Mouse (Mus musculus) spleen, postnatal 10 days (tissue): ENCODE data around the gene Spag9.

Experiments used
- DNase-seq, 2 experiments: peaks; one replicate each; pipeline ENCODE4 v3.0.0; 2021 to 2022; ENCODE audit warnings: low spot score in 2 of 2

The Spag9 gene

GRCm38 (mm10) chr11:93995720-93996305 lies at the start of gene Spag9:
Gene Spag9, plus strand, starts transcription at chr11:93996091.
- peak; percentile 89 to 96 for DNase-seq

- DNase-seq: no peak
These were observed 46.9 kb upstream of the Spag9 start for GRCm38 (mm10) chr11:93948887-93949567.

DNA sequence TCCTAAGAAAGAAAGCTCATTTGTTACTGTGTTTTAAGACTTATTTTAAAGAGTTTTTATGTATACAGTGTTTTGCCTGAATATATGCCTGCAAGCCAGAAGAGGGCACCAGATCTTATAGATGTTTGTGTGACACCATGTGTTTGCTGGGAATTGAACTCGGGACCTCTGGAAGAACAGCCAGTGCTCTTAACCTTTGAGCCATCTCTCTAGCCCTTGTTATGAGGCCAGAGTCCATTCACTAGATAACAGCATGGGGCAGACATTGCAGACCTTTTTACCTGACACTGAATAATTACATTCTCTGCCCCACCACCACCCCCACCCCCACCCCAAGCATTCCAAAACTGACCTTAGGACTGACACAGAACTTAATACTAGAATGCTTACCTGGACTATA lies 45.8 kb upstream of the Spag9 start:
- DNase-seq: no peak

DNA sequence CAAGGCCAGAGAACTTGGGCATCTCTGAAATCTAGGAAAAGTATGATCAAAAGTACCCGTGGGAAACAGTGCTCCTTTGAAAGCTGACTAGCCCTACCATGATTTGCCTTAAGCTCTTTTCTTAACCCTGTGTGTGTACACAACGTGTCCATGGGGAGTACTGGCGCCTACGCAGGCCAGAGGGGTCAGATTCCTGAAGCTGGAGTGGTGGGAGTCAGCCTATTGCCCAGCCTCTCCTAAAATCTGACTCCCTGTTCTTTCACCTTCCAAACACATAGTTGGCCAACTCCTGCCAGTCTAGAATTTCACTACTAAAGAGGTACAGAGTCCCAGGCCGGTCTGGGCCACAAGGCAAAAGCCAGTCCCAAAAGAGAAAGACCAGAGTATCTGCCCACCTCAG lies 43.5 kb upstream of the Spag9 start:
- no peak for DNase-seq

DNA sequence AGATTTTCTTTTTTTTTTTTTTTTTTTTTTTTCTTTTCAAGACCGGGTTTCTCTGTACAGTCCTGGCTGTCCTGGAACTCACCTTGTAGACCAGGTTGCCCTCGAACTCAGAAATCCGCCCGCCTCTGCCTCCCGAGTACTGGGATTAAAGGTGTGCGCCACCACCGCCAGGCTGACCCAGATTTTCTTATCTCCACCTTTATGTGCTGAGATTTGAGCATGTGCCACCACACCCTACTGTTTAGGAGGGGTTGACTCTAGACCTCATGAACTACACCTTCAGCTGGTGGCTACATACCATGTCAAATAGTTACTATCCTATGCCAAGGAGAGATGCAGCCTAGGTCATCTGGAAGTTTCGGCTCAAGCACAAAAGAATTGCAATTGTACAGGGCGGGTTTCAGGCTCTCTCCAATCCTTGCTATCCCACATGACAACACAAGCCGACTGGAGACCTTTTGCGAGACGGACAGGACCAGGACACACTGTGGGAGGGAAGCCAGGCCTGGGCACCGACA lies 41.1 kb upstream of the Spag9 start:
- no peak for DNase-seq

DNA sequence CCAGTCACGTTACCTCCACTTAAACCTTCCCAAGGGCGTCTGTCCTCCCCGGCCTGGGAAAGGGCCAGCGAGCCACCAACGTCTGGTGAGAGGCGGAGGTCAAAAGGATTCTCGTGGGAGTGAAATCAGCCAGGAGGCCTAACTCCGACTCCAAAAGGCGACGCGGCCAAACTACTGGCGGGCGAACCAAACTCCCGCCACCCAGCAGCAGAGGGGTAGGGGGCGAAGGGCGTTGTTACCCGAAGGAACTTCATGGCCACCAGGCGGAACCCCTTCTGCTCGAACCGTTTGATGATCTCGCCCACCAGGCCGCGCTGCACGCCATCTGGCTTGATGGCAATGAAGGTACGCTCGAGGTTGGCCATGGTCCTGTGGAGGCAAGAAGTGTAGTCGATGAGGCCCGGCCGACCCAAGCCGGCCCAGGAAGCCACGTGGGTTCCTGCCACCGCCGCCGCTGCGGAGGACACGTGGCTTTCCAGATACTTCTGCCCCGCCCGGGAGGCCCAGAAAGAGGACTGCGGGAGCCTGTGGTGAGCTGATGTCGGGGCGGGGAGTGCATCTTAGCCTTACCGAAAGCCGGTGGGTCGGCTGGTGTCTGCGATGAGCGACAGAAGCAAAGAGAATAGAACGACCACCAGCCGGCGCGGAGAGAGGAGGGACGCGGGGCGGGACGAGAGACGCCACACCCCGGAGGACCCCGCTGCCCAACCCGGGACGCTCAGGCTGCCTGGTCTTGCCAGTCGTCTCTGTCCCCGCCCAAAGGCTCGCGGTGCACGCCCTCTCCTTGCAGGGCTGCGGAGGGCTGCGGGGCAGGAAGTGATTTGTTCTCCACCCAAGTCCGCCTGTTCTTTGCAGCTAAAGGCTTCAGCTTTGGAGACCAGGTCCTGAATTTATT lies 40.4 kb upstream of the Spag9 start:
- peak; percentile 73 to 90 for DNase-seq

DNA sequence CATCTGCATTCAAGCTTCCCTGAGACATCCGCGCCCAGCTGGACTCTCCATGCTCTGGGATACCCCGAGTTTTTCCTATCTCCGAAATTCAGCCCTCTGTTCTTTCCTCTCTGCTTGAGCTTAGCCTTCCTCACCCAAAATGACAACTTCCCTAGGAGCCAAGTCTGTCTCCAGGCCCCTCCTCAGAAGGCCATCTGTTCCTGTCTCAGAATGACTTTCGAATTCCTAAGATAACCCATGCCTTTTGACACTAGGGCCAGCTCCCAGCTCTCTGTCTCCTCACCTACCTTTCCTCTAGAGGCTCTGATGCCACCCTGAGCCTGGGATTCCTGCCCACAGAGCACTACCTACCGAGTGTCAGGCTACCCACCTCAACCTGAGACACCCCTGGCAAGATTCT lies 39.7 kb upstream of the Spag9 start, which contains the start of gene Nme2:
TSS of gene Nme2 (minus strand) at position 101 of the 400 bp plus-strand sequence.
- no peak for DNase-seq

- DNase-seq: no peak
These were observed 38.8 kb upstream of the Spag9 start for GRCm38 (mm10) chr11:93957031-93957555.

DNA sequence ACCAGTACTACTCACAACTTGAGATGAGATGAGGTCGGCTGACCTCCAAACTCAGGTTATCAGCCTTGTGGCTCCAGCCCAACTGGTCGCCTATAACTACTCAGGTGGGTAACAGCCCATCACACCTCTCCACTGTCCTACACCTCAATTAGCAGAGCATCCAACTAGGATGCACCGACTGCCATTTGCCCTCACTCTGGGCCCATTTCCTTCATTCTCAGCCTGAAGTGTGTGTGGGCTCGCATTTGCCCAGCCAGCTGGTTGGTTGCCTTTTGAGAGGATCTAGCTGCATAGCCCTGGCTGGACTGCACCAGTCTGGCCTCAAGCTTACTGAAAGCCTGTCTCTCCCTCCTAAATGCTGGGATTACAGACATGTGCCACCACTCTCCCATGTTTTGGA lies 38.1 kb upstream of the Spag9 start:
- DNase-seq: no peak

DNA sequence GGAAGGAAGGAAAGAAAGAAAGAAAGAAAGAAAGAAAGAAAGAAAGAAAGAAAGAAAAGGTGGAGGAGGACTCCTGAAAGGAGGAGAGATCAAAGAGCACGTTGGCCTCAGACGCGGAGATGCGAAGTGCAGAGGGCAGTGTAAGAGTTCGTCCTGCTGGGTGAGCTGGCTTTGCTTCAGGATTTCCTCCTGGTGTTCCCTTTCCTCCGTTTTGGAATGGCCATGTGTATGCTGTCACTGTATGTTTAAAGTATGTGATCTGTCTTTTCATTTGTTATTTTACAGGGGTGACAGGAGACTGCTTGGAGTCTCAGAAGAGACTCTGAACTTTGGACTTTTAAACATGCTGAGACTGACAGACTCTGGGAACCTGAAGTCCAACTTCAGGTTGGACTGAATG lies 34.4 kb upstream of the Spag9 start:
- DNase-seq: no peak

GRCm38 (mm10) chr11:93963013-93963412 lies 32.9 kb upstream of the Spag9 start:
- DNase-seq: no peak

- no peak for DNase-seq
These were observed 30.5 kb upstream of the Spag9 start for GRCm38 (mm10) chr11:93965391-93965790.

DNA sequence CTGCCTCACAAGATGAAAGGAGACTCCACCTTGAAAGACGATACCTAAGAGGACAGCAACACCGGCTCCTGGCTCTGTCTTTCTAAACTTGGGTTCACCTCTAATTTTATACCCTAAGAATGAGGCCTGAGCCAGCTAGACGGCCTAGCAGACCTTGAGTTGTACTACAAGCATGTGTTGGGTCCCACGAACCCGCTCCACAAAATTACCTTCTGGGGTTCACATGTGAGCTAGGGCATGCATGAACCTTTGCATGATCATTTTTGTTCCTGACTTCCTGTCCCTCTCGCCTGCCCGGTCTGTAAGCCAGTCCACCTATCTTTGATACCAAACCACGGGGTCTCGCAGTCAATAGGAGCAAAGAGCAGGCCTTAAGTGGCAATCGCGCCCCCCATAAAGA lies 28.5 kb upstream of the Spag9 start:
- DNase-seq: peak in 1 of 2 experiments; percentile 14

DNA sequence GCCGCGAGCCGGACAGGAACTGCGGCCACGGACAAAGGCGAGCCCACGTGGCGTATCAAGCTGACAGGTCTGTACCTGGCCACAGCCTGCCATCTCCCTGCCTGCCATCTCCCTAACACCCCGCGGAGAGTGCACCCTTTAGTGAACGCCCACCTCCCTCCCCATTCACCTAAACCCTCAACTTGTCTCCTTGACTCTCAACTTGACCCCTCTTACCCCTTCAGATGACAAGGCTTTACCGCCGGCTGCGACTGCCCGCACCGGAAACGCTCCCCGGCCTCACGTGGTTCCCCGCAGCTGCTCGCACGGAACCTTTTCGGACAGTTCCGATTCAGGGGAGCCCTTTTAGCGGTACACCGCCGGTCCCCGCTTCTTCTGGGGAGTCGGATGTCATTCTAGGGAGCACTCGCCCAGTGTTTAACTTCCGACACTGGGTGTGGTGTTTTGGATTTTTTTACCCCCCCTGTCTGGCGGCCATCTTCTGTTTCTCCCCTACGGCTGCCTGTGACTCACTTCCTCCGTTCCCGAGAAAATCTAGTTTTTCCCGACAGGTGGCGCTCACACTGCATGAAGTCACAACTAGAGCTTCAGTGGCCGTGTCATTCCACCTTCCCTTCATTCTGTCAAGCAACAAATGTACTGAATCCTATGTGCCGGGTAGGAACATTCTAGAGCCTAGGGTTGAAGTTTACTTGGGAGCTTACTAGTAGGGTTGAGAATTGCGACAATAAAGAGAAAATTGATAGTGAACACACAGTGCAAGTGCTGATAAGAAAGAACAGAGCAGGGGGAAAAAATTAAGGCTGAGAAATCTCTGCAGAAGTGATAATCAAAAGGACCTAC lies 27.7 kb upstream of the Spag9 start, which contains the start of the genes Gm20390 and Nme1:
TSS of gene Gm20390 (minus strand) at position 289 of the 843 bp plus-strand sequence.
TSS of gene Nme1 (minus strand) at position 517 of the 843 bp plus-strand sequence.
- DNase-seq: peak; percentile 95 to 96

DNA sequence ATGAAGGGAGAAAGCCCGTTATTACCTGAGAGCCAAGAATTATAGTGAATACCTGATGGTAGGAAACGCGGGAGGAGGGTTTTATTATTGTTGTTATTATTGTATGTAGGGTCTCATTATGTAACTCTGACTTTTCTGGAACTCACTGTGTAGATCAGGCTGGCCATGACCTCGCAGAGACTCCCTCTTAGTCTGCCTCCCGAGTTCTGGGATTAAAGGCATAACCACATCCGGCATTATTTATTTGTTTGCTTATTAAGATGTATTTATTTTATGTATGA lies 27.1 kb upstream of the Spag9 start:
- DNase-seq: no peak

DNA sequence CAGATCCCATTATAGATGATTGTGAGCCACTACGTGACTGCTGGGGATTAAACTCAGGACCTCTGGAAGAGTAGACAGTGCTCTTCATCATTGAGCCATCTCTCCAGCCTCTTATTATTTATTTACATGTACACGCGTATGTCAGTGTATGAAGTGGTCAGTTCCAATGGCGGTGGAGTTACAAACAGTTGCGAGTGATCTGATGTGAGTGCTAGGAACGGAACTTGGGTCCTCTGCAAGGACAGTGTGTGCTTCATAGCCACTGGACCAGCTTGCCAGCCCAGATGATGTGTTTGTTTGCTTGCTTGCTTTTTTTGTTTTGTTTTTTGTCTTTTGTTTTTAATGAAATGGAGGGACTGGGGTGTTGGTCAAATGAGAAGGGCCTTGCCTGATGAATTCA lies 26.7 kb upstream of the Spag9 start:
- DNase-seq: no peak

GRCm38 (mm10) chr11:93969799-93970198 lies 26.1 kb upstream of the Spag9 start:
- no peak for DNase-seq

- no peak for DNase-seq
These were observed 22.9 kb upstream of the Spag9 start for GRCm38 (mm10) chr11:93972951-93973350.

GRCm38 (mm10) chr11:93979502-93980049 lies 16.3 kb upstream of the Spag9 start:
- DNase-seq: no peak

DNA sequence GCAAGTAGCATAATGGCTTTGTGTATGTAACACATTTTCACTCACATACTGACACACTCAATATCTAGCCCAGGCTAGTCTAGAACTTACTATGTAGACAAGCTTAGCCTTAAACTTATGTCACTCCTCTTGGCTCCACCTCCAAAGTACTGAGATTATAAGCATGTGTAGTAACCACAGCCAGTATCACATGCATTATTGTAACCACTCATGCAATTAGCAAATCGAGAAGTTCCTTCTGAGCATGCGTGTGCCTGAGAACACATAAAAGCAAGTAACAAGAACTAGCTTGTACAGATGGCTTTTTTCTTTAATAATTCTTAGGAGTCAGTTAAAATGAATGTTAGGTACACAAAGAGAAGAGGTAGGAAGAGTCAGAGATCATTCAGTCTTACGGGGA lies 11.3 kb upstream of the Spag9 start:
- no peak for DNase-seq

DNA sequence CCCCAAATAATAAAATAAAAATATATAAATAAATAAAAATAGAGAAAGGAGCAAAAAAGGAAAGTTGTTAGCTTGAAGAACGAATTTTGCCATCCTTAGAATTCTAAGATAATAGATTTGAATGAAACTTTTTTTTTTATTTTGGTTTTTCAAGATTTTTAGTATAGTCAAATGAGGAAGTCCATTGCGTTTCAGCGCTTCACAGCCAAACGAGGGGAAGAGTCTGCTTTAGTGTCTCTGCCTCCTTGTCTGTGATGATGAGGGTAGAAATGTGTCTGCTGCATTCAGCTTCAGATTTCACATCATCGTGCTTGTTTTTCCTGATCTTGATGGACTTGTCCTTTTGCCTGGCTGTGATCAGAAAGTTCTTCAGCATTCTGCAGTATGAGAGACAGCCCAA lies 10.6 kb upstream of the Spag9 start:
- DNase-seq: no peak
